Mouse (Mus musculus) liver (tissue): ENCODE data around the gene Brms1l.

ENCODE experiments used
- DNase-seq: peaks from one replicate; pipeline ENCODE4 v3.0.0-alpha.2; 2020; ENCODE audit warnings: mixed read lengths

The Brms1l gene

DNA sequence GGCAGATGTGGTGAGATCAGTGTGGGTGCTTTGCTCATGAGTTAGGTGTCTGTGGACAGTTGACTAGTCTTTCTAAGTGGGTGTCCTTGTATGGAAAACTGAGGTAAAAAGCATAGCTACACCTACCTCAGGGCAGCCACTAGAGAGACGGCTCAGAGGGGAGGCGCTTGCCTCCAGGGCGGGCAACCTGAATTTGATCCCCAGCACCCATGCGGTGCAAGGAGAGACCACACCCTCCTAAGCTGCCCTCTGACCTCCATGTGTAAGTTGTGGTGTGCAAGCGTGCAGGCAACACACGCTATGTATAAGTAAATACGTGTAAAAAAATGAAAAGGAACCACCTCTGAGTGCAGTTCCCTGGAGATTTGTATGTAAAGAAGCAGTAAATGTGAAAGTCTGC, 24.5 kb downstream of the Brms1l start:
- peak; percentile 26 for DNase-seq

DNA sequence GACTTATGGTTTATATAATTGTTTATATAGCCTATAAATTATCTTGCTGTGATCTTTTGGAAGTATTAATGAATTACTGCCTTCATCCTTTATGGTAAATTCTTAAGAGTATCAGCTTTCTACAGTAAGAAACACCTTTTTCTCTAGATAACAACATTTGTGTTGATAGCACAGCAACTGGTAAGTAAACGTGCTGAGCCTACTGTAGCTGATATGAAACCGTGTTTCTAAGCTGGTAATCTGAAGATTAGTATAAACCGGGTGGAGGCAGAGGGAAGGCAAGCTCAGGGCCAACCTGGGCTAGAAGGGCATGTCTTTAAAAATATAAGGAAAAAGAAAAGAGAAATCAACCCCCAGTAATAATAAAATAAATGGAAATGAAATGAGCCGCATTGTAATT, 31.6 kb downstream of the Brms1l start:
- DNase-seq: no peak

DNA sequence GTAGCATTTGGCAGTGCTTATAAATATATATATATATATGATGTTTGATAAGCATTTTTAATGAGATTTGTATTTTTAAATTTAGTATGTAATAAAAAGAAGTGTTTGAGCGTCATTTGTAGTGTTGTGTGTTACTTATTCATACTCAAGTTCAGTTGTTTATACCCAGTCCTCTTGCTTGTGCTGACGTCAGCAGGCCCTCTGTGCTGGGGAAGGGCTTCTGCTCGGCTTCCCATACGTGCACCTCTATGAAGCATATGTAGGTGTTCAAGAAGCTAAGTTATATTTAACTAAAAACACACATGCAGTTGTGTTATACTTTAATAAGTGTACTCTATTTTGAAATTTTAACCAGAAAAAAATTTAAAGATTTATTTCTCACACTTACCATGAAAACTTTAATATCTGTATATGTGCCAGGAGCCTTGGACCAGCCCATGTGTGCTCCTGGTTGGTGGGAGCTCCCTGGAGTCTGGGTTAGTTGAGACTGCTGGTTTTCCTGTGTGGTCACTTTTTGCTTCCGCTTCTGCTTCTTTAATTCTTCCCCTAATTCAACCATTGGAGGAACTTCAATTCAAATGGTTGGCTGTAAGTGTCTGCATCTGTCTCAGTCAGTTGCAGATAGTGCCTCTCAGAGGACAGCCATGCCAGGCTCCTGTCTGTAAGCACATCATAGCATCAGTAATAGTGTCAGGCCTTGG, 33.6 kb downstream of the Brms1l start:
- DNase-seq: no peak

DNA sequence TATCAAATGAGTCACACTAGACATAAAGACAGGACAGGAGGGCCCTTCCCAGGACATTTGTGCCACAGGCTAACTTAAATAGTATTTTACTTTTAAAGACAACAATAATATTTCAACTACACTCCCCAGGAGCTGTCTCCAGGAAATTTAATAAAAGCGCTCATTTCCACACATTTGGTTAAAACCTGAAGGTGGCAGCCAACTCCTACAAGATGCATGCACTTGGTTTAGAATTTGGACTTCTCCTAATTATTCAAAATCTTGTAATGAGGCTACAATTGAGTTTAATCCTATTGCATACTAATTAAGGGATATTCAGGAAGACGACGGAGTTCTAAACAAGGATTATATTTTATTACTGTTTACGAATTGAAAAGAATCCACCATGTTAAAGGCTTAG, 49.3 kb downstream of the Brms1l start:
- no peak for DNase-seq

DNA sequence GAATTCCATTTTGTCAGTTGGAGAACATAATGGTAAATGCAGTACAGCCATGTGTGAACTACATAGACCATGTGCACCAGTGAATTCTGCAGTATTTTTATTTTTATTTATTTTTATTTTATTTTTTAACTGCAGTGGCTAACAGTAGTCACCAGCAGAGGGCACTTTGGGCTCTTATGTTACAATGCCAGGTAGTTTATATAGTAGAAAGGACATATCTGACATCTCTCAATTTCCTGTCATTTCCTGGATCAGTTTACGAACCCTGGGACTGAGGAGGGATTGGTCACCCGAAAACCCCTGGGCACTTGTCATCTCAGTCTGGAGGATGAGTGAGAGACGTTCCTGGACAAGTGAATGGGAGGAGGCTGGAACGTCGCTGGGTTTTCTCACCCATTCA, 52.4 kb downstream of the Brms1l start:
- DNase-seq: no peak

DNA sequence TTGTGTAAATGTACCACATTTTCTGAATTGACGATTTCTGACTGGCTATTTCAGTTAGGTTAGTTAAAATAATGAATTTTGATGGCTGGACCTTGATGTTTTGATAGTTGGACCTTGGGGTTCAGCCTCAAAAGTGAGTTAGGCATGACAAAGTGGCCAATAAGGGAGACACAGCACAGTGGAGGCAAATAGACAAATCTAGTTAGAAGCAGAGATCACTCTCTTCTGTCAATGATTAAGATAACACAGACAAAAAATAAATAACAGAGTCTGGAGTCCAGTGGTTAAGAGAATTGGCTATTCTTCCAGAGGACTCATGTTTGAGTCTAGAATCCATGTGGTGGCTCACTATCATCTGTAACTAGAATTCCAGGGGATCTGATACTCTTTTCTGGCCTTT, 68.7 kb downstream of the Brms1l start:
- no peak for DNase-seq

DNA sequence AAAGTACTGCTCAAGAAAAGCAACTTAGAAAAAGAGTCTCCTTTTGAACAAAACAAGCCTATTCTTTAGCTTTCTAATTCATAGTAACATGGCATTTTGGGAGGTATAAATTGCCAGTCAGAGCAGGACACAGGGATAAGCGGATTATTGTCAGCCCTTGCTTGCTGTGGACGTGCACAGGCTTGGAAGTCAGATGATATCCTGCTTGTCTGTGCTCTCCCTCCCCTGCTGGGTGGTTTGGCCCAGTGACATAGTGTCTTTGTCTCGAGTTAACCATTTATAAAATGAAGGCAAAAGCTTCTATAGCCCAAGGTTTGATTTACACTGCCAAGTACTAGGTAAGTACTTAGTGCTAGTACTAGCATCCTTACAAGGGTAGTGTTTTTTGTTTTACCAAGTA, 76.0 kb downstream of the Brms1l start:
- no peak for DNase-seq

DNA sequence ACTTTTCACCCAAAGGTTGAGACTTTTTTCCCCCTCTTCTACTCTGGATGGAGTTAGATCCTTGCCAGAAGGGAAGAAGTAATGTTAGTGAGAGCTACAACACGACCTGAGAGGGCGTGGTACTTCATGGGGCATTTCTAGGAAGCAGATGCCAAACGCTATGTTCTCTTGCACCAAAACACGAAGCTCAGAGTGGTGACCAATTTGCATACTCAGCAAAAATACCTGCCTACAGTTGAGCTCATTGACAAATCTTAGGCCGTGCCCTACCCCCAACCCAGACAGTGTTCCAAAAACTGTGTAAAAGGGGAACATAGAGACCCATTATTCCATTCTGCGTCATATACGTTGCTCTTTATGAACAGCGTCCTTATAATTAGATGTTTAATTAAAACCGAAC, 77.1 kb downstream of the Brms1l start:
- no peak for DNase-seq

DNA sequence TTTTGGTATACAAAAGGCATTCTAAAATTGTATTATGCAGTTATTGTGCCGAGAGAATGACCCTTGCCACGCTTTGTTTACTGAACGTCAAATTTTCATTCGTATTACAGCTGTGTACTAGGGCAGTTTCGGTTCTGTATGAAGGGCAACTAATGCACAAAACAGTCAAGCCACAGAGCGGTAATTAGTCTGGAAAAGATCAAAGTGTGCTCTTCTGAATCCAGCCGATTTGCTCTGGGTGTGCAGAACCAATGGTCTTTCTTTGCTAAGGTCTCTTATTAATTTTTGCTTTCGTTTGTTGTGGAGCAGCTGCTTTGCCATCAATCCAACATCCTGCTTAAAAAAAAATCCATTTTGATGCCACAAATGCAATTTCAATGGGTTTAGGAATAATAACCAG, 80.1 kb downstream of the Brms1l start:
- no peak for DNase-seq

DNA sequence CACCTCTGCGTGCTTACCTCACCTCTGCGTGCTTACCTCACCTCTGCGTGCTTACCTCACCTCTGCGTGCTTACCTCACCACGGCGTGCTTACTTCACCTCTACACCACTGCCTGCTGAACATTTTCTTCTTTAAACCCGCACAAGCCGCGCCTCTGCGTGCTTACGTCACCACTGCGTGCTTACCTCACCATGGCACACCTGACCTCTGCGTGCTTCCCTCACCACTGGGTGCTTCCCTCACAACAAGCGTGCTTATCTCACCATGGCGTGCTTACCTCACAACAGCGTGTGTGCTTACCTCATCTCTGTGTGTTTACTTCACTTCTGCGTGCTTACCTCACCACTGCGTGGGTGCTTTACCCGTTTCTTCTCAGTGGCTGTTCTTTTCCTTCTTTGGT, 80.9 kb downstream of the Brms1l start:
- no peak for DNase-seq
